Mouse (Mus musculus) embryonic fibroblast, embryonic 13.5 days (primary cell): ENCODE results near the gene Akr7a5. TPM values are rescaled to one million over a fixed set of nuclear protein-coding genes. Genes with fewer than 3 reads are reported as not detected.

ENCODE experiments used
- H3K27ac ChIP-seq: 2 replicates; pipeline ENCODE4 v1.5.1; 2012; ENCODE audit warnings: low read length, control low read depth, inconsistent platforms; ENCODE audit not compliant: insufficient read depth
- H3K4me1 ChIP-seq: 2 replicates; pipeline ENCODE4 v1.6.1; 2011; ENCODE audit warnings: low read length; ENCODE audit not compliant: control insufficient read depth, insufficient read depth
- H3K4me3 ChIP-seq: 2 replicates; pipeline ENCODE4 v1.5.1; 2011; ENCODE audit warnings: mild to moderate bottlenecking, control low read depth, low read length; ENCODE audit not compliant: insufficient read depth
- CTCF ChIP-seq: IDR thresholded peaks from 2 replicates; pipeline ENCODE4 v1.5.1; 2011; ENCODE audit warnings: mild to moderate bottlenecking, control low read depth, low read length, moderate library complexity, borderline replicate concordance; ENCODE audit not compliant: insufficient read depth
- POLR2A ChIP-seq: IDR thresholded peaks from 2 replicates; pipeline ENCODE4 v1.6.1; 2011; ENCODE audit warnings: low read depth, mild to moderate bottlenecking, control low read depth, low read length, moderate library complexity
- polyA plus RNA-seq: library from polyadenylated mRNA; stranded (reverse); fragments of >200 nt; gene quantifications from 2 replicates; pipeline ENCODE4 v1.2.4, GENCODE M21; 2011; ENCODE audit warnings: low read depth; ENCODE audit not compliant: missing spikeins, insufficient read length

Gene Akr7a5
- polyA plus RNA-seq, 1 experiment = 18.1 TPM

DNA sequence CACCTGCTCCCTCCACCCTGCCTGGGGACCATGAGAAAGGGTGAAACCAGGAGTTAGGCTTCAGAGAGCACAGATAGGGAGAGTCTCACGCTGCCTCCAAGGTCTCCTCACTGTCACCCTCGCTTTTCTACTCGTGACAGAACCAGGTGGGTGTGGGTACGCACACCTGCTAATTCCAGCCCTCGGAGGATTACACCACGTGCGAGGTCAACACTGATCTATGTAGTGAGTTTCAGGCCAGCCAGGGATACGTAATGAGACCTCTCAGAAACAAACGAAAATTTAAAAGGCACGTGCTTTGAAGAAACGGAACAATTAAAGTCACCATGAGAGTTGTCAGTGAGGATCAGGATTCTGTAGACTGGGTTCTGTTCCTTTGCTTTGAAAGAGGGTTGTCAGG lies 7.9 kb downstream of the Akr7a5 start:
- no peak overlapping the region for H3K27ac ChIP-seq
- TF ChIP-seq CTCF = no peak
- TF ChIP-seq POLR2A = no peak
- no peak overlapping the region for H3K4me3 ChIP-seq
- H3K4me1 ChIP-seq = no peaks in the 10 kb centered on the region

GRCm38 (mm10) chr4:139319740-139320139 lies 9.2 kb downstream of the Akr7a5 start:
- TF ChIP-seq POLR2A (no peak), CTCF (no peak)
- no peak overlapping the region for H3K4me3 ChIP-seq
- no peaks in the 10 kb centered on the region for H3K4me1 ChIP-seq
- no peak overlapping the region for H3K27ac ChIP-seq

DNA sequence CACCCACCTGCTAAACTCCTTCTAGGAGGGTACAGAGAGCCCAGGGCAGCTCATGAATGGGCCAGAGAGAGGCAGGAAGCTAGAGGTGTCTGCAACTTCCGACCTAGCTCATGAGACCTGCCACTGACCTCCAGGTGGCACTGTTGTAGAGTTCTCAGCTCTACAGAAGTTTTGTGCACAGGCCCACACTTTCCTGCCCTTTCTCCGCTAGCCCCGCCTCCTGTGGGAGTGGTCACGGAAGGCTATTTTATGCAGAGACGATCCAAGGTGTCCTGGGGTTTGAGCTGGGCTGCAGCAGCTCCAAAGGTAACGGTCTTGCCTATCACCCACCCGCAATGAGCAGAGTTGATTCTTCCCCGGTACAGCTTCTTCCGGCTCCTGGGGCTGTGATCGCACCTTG lies 20.1 kb downstream of the Akr7a5 start:
- Histone ChIP-seq H3K27ac (no peak overlapping the region), H3K4me1 (no peaks in the 10 kb centered on the region), H3K4me3 (no peak overlapping the region)
- TF ChIP-seq CTCF (peak; percentile 58; the same call in 1 of the 2 replicates), POLR2A (no peak)

DNA sequence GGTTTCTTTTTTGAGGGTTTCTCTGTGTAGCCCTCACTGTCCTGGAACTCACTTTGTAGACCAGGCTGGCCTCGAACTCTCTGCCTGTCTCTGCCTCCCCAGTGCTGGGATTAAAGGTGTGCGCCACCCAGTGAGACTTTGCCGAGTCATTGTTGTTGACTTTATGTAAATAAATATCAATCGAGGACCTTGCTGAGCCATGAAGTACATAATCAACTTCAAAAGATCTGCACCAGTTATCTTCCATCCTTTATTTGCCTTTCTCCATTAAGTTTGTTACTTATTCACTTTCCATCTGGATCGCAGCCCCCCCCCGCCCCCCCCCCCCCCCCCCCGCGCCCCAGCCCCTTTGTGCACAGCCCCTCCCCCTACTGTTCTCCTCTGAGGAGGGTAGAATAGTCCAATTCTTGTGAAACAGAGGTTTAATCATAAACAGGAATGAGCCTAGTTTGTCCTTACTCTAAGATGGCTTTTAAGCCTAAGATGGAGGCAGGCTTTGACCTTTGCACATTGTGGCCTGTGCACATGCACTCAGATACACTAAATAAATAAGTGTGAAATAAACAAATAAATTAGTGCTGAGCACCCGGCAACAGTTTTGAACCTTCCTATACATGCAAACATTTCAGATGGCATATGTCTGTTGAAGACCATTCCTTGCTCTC lies 24.2 kb downstream of the Akr7a5 start:
- Histone ChIP-seq H3K4me3 (no peak overlapping the region), H3K27ac (no peak overlapping the region), H3K4me1 (no peaks in the 10 kb centered on the region)
- no peak for TF ChIP-seq CTCF
- no peak for TF ChIP-seq POLR2A

DNA sequence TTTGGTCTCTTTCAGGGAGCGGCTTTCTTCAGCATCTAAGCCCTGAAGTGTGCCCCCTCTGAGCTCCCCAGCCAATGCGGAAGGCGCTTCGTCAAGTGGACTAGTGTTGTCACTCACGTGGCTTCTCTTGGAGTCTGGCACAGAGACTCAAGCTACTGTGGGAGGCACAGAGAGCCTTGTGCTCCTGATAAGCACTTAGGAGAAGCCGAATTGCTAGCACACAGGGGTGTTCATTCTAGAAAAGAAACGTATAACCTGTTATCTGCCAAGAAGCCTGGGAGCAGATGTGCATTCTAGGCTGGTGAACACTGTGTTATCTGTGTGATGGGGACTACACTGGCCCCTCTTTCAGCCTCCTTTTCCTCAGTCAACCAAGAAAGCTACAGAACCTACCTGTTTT lies 25.0 kb downstream of the Akr7a5 start:
- Histone ChIP-seq H3K4me1 (no peaks in the 10 kb centered on the region), H3K27ac (no peak overlapping the region), H3K4me3 (no peak overlapping the region)
- TF ChIP-seq CTCF = no peak
- no peak for TF ChIP-seq POLR2A

DNA sequence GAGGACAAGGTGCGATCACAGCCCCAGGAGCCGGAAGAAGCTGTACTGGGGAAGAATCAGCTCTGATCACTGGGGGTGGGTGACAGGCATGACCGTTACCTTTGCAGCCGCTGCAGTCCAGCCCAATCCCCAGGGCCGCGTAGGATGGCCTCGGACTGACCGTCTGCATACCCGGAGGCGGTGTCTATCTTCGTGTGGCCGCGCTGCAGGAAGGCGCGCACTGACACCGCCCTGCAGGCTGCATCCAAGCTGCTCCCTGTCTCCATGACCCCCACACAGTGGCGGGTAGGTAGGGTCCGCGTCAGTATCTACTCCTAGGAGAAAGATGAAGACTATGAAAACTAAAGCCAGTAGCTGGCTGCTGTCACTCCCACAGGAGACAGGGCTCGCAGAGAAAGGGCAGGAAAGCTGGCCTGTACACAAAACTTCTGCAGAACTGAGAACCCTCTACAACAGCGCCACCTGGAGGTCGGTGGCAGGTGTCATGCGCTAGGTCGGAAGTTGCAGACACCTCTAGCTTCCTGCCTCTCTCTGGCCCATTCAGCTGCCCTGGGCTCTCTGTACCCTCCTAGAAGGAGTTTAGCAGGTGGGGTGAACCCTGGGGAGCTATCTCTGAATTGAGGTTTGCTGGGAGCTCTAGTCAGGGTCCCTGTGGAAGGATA lies 26.4 kb downstream of the Akr7a5 start:
- H3K27ac ChIP-seq = no peak overlapping the region
- no peak overlapping the region for H3K4me3 ChIP-seq
- H3K4me1 ChIP-seq = no peaks in the 10 kb centered on the region
- no peak for TF ChIP-seq POLR2A
- peak; percentile 77; the same call in 1 of the 2 replicates for TF ChIP-seq CTCF

DNA sequence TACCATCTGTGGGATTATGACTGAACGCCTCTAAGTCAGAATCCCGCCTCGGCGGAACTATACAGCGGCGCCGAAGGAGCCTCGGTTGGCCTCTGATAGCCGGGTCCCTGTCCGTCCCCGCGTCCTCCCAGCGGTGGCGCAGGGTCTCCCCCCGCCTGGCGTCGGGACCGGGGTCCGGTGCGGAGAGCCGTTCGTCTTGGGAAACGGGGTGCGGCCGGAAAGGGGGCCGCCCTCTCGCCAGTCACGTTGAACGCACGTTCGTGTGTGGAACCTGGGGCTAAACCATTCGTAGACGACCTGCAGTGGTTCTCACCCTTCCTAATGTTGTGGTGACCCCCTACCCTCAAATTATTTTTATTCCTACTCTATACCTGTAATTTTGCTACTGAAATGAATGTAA lies 27.6 kb downstream of the Akr7a5 start:
- no peak for TF ChIP-seq POLR2A
- TF ChIP-seq CTCF = no peak
- no peak overlapping the region for H3K4me3 ChIP-seq
- H3K27ac ChIP-seq = no peak overlapping the region
- no peaks in the 10 kb centered on the region for H3K4me1 ChIP-seq

DNA sequence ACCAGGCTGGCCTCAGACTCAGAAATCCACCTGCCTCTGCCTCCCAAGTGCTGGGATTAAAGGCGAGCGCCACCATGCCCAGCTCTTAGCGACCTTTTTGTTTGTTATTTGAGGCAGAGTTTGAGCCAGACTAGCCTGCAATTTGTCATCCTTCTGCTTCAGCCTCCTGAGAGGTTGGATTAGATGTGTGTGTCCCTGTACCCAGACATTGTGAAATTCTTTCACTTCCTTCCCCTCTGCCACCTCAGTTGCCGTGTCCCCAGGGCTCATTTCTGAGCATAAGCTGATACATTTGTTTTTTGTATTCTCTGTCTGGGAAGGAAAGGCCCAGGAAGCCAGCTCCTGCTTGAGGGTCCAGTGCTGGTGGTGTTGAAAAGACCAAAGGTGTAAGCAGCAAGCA lies 30.3 kb downstream of the Akr7a5 start:
- no peak overlapping the region for H3K4me3 ChIP-seq
- H3K4me1 ChIP-seq = no peaks in the 10 kb centered on the region
- no peak for TF ChIP-seq POLR2A
- no peak for TF ChIP-seq CTCF
- no peak overlapping the region for H3K27ac ChIP-seq

- Histone ChIP-seq H3K27ac (no peak overlapping the region), H3K4me1 (no peaks in the 10 kb centered on the region), H3K4me3 (no peak overlapping the region)
- TF ChIP-seq CTCF = no peak
These were observed 31.2 kb downstream of the Akr7a5 start for GRCm38 (mm10) chr4:139341556-139342233.

GRCm38 (mm10) chr4:139343718-139344117 lies 33.2 kb downstream of the Akr7a5 start:
- Histone ChIP-seq H3K4me3 (no peak overlapping the region), H3K27ac (no peak overlapping the region), H3K4me1 (no peaks in the 10 kb centered on the region)
- no peak for TF ChIP-seq POLR2A
- no peak for TF ChIP-seq CTCF
